Mouse (Mus musculus) hindbrain, embryonic 14.5 days (tissue): Measurements from ENCODE around the gene Pafah1b2. TPM values are rescaled to one million over a fixed set of nuclear protein-coding genes. Genes with fewer than 3 reads are reported as not detected.

Experiments used
- ATAC-seq: fragments of 200-750 bp; cut with Nextera tagmentation; 2 replicates; pipeline ENCODE4 v1.8.0; 2017; ENCODE audit warnings: moderate number of reproducible peaks, mild to moderate bottlenecking, moderate TSS enrichment, moderate library complexity; ENCODE audit not compliant: low FRiP score
- DNase-seq: peaks from one replicate; pipeline ENCODE4 v3.0.0-alpha.2; 2015; ENCODE audit warnings: low spot score
- H3K27ac ChIP-seq: fragments of 300-500 bp; sonication (generic); 2 replicates; pipeline ENCODE4 v1.5.1; 2014; ENCODE audit warnings: mild to moderate bottlenecking, moderate library complexity
- H3K27me3 ChIP-seq: fragments of 300-500 bp; sonication (generic); 2 replicates; pipeline ENCODE4 v1.6.1; 2014; ENCODE audit warnings: mild to moderate bottlenecking, low read length, mixed read lengths; ENCODE audit not compliant: control insufficient read depth, insufficient read depth
- H3K36me3 ChIP-seq: fragments of 300-500 bp; sonication (generic); replicated peaks from 2 replicates; pipeline ENCODE4 v1.6.1; 2014; ENCODE audit not compliant: control insufficient read depth, insufficient read depth
- H3K4me1 ChIP-seq: fragments of 300-500 bp; sonication (generic); replicated peaks from 2 replicates; pipeline ENCODE4 v1.6.1; 2014; ENCODE audit warnings: antibody characterized with exemption, low read length, mixed read lengths; ENCODE audit not compliant: control insufficient read depth, insufficient read depth
- H3K4me2 ChIP-seq: fragments of 300-500 bp; sonication (generic); replicated peaks from 2 replicates; pipeline ENCODE4 v1.6.1; 2014; ENCODE audit warnings: mild to moderate bottlenecking, moderate library complexity
- H3K4me3 ChIP-seq: fragments of 300-500 bp; sonication (generic); replicated peaks from 2 replicates; pipeline ENCODE4 v1.5.1; 2014; ENCODE audit warnings: mild to moderate bottlenecking, low read length
- H3K9ac ChIP-seq: fragments of 300-500 bp; sonication (generic); 2 replicates; pipeline ENCODE4 v1.6.1; 2014
- H3K9me3 ChIP-seq: fragments of 300-500 bp; sonication (generic); 2 replicates; pipeline ENCODE4 v1.6.1; 2016; ENCODE audit warnings: low read length; ENCODE audit not compliant: control insufficient read depth
- WGBS: fragments of 180-500 bp; shearing (Covaris S2); extraction: QIAGEN DNeasy Blood & Tissue Kit; methylation state at CpG from one replicate; pipeline ENCODE4 v1.1.7; 2014; 5-methylcytosine and 5-hydroxymethylcytosine counted together
- microRNA-seq: library from miRNA; unstranded; fragments of <30 nt; microRNA quantifications from one replicate; pipeline ENCODE4, GENCODE M21; 2016
- polyA plus RNA-seq: library from polyadenylated mRNA; unstranded; fragments of >200 nt; fragmentation: Nextera tagmentation; extraction: Ambion mirVana; gene quantifications from 2 replicates; pipeline ENCODE4 v1.2.1, GENCODE M21; 2014

Pafah1b2 gene
- polyA plus RNA-seq, 1 experiment from 2014 or later: 289 TPM

DNA sequence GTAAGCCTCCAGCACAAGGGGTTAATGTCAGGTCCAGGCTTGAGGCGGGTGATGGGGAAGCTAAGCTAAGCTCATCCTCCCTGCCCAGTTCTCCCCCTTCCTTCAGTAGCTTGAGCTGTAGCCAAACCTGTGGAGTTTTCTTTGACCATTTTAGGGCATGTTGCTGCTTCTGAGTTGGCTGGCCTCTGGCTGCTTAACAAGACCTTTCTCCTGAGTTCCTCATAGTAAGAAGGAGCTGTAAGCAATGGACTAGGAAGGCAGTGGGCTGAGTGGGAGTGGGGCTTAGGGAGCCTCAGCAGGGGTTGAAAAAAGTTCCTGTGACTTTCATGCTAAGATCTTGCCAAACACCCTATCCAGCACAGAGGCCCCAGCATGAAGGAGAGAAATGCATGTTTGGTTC lies 92.6 kb downstream of the Pafah1b2 start:
- no peak overlapping the region for H3K4me3 ChIP-seq
- peaks cover 8% of the 10 kb centered on the region; the same call in 1 of the 2 replicates for H3K4me1 ChIP-seq
- no peak for DNase-seq
- H3K27me3 ChIP-seq: no peaks in the 10 kb centered on the region
- no peak overlapping the region for H3K9ac ChIP-seq
- no peak overlapping the region for H3K27ac ChIP-seq
- H3K36me3 ChIP-seq: peaks cover 91% of the 10 kb centered on the region
- H3K4me2 ChIP-seq: no peak overlapping the region
- 72% methylated on average over 1 of the region's 1 CpGs for WGBS
- ATAC-seq: no peak
- no peaks in the 10 kb centered on the region for H3K9me3 ChIP-seq

DNA sequence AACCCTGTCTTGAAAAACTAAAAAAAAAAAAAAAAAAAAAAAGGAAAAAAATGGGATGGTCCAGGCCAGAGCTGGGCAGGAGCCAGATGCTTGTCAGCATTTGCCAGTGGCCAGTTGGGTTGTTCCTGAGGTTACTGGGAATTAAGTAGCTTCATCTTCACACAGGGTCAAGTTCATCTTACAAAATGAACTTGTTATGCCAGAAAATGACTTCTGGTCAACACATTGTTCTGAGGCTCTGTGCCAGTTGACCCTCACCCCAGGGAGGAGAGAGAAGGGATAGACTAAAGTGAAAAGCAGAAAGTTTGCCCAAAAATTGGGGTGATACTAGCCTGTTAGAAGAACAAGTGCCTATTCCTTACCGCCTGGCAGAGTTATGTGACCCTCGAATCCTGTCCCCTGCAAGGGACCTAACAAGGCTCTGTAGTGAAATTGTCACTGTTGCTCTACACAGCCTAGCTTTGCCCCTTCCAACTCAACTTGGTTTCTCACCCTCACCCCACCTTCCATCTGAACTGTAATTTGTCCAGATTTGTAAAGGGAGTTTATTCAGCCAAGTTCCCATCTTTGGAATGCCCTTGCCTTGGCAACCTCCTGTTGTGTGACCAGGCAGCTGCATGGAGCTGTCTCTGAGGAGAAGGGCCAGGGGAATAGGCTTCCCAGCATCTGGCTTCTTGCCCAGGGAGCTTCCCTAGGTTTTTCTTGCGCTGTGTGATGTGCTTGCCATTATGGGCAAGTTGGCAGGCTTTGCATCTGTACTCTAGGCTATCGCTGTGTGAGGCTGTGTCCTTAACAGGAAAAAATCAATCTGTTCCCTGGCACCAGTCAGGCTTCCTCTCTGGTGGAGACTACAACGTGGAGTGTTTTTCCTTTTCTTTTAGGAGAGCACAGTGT lies 95.2 kb downstream of the Pafah1b2 start:
- peaks cover 95% of the 10 kb centered on the region for H3K36me3 ChIP-seq
- 73% methylated on average over 5 of the region's 5 CpGs for WGBS
- no peak overlapping the region for H3K9ac ChIP-seq
- H3K27me3 ChIP-seq: no peaks in the 10 kb centered on the region
- no peaks in the 10 kb centered on the region for H3K9me3 ChIP-seq
- H3K4me3 ChIP-seq: no peak overlapping the region
- 0 out of 2 replicates have a peak overlapping the region, but pooled peaks have one; percentile 43 for H3K27ac ChIP-seq
- peak; percentile 74 for DNase-seq
- peak; percentile 86; the same call in 1 of the 2 replicates for ATAC-seq
- H3K4me2 ChIP-seq: no peak overlapping the region
- H3K4me1 ChIP-seq: peaks cover 8% of the 10 kb centered on the region; the same call in 1 of the 2 replicates

DNA sequence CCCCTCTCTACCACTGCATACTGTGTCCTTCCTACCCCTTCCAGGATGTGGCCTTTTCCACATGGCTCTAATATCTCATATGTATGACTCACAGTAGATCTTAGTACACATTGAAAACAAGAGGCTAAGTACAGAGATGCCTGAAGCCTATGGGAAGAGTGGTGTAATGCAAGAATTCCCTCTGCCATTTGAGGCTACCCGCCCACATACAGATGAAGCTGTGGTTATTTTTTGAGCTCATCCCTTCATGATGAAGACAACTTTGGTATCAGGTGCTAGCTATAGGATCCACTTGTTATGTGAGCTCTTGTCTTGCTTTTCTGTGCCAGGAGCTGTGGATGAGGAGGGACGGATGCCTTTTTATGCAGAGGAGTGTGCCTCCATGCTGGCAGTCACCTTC lies 96.8 kb downstream of the Pafah1b2 start:
- no peaks in the 10 kb centered on the region for H3K27me3 ChIP-seq
- H3K4me2 ChIP-seq: no peak overlapping the region
- peaks cover 8% of the 10 kb centered on the region; the same call in 1 of the 2 replicates for H3K4me1 ChIP-seq
- peaks cover 98% of the 10 kb centered on the region for H3K36me3 ChIP-seq
- no peak overlapping the region for H3K27ac ChIP-seq
- H3K9me3 ChIP-seq: no peaks in the 10 kb centered on the region
- H3K9ac ChIP-seq: no peak overlapping the region
- 98% methylated on average over 2 of the region's 2 CpGs for WGBS
- DNase-seq (no peak), ATAC-seq (no peak)
- H3K4me3 ChIP-seq: no peak overlapping the region

Small RNA genes lying within 50 kb of the gene (microRNA-seq; reads per million reads assigned to microRNA genes)
- not detected for gene Mir7087

Other genes starting within 250 kb of the Pafah1b2 start
- 8.9 and 11.5 TPM in 2 replicates for gene Cep164, start 184.0 kb downstream of the Pafah1b2 start, polyA plus RNA-seq
- 46.0 and 50.3 TPM in 2 replicates for gene Bace1, start 174.1 kb downstream of the Pafah1b2 start, polyA plus RNA-seq
- gene Pcsk7, start 106.2 kb downstream of the Pafah1b2 start, polyA plus RNA-seq: 15.0 and 17.7 TPM in 2 replicates
- 107 and 109 TPM in 2 replicates for gene Rnf214, start 105.8 kb downstream of the Pafah1b2 start, polyA plus RNA-seq
- gene Tagln, start 76.6 kb downstream of the Pafah1b2 start, polyA plus RNA-seq: 10.3 and 10.5 TPM in 2 replicates
- gene Sidt2, start 57.4 kb downstream of the Pafah1b2 start, polyA plus RNA-seq: 48.9 and 55.3 TPM in 2 replicates
- 10.9 and 11.0 TPM in 2 replicates for gene Sik3, start 130 bp upstream of the Pafah1b2 start, polyA plus RNA-seq
- 3.9 and 4.6 TPM in 2 replicates for gene Apoa1, start 215.9 kb upstream of the Pafah1b2 start, polyA plus RNA-seq
- not detected in 2 replicates for gene Apoc3, start 222.9 kb upstream of the Pafah1b2 start, polyA plus RNA-seq
- not detected in 2 replicates for gene Apoa4, start 228.0 kb upstream of the Pafah1b2 start, polyA plus RNA-seq